Mouse (Mus musculus) embryonic facial prominence, embryonic 14.5 days (tissue): Measurements from ENCODE around the gene Nfatc4. TPM values are rescaled to one million over a fixed set of nuclear protein-coding genes. Genes with fewer than 3 reads are reported as not detected.

Source experiments
- ATAC-seq: fragments of 200-750 bp; cut with Nextera tagmentation; 2 replicates; pipeline ENCODE4 v1.8.0; 2017; ENCODE audit warnings: low read depth, moderate number of reproducible peaks, moderate TSS enrichment
- DNase-seq: peaks from one replicate; pipeline ENCODE4 v3.0.0-alpha.2; 2015; ENCODE audit warnings: low spot score
- H3K27ac ChIP-seq: fragments of 300-500 bp; sonication (generic); replicated peaks from 2 replicates; pipeline ENCODE4 v1.5.1; 2014; ENCODE audit warnings: low read depth, mild to moderate bottlenecking, low read length, moderate library complexity
- H3K27me3 ChIP-seq: fragments of 300-500 bp; sonication (generic); replicated peaks from 2 replicates; pipeline ENCODE4 v1.6.1; 2014; ENCODE audit warnings: low read length; ENCODE audit not compliant: control insufficient read depth, insufficient read depth
- H3K36me3 ChIP-seq: fragments of 300-500 bp; sonication (generic); 2 replicates; pipeline ENCODE4 v1.6.1; 2014; ENCODE audit warnings: low read length, mixed read lengths; ENCODE audit not compliant: control insufficient read depth, insufficient read depth
- H3K4me1 ChIP-seq: fragments of 300-500 bp; sonication (generic); 2 replicates; pipeline ENCODE4 v1.6.1; 2014; ENCODE audit warnings: antibody characterized with exemption, low read length; ENCODE audit not compliant: control insufficient read depth, insufficient read depth
- H3K4me2 ChIP-seq: fragments of 300-500 bp; sonication (generic); 2 replicates; pipeline ENCODE4 v1.6.1; 2014; ENCODE audit warnings: low read depth, mild to moderate bottlenecking, low read length, moderate library complexity, mixed read lengths
- H3K4me3 ChIP-seq: fragments of 300-500 bp; sonication (generic); 2 replicates; pipeline ENCODE4 v1.5.1; 2014; ENCODE audit warnings: low read depth, mild to moderate bottlenecking, low read length
- H3K9ac ChIP-seq: fragments of 300-500 bp; sonication (generic); 2 replicates; pipeline ENCODE4 v1.6.1; 2014; ENCODE audit warnings: low read depth, mild to moderate bottlenecking, low read length, moderate library complexity, mixed read lengths
- H3K9me3 ChIP-seq: fragments of 300-500 bp; sonication (generic); 2 replicates; pipeline ENCODE4 v1.6.1; 2016; ENCODE audit warnings: low read length; ENCODE audit not compliant: control insufficient read depth
- WGBS: fragments of 180-500 bp; shearing (Covaris S2); extraction: QIAGEN DNeasy Blood & Tissue Kit; methylation state at CpG from one replicate; pipeline ENCODE4 v1.1.7; 2014; 5-methylcytosine and 5-hydroxymethylcytosine counted together
- polyA plus RNA-seq: library from polyadenylated mRNA; unstranded; fragments of >200 nt; fragmentation: Nextera tagmentation; extraction: Ambion mirVana; gene quantifications from 2 replicates; pipeline ENCODE4 v1.2.1, GENCODE M21; 2014

The Nfatc4 gene
- polyA plus RNA-seq, 1 experiment from 2014 or later: 56.5 TPM

GRCm38 (mm10) chr14:55880982-55881381, 58.0 kb downstream of the Nfatc4 start:
- Histone ChIP-seq H3K4me3 (no peak overlapping the region), H3K4me1 (peaks cover 17% of the 10 kb centered on the region; the same call in 1 of the 2 replicates), H3K4me2 (no peak overlapping the region), H3K27ac (no peak overlapping the region), H3K9ac (no peak overlapping the region), H3K36me3 (no peaks in the 10 kb centered on the region), H3K9me3 (no peaks in the 10 kb centered on the region), H3K27me3 (no peaks in the 10 kb centered on the region)
- 73% methylated on average over 8 of the region's 8 CpGs for WGBS
- ATAC-seq: no peak
- DNase-seq: no peak

- Histone ChIP-seq H3K4me2 (no peak overlapping the region), H3K9me3 (no peaks in the 10 kb centered on the region), H3K9ac (no peak overlapping the region), H3K27ac (no peak overlapping the region), H3K4me3 (no peak overlapping the region), H3K36me3 (peaks cover 9% of the 10 kb centered on the region), H3K4me1 (peaks cover 19% of the 10 kb centered on the region; the same call in 1 of the 2 replicates), H3K27me3 (no peaks in the 10 kb centered on the region)
- ATAC-seq (no peak), DNase-seq (no peak)
- 44% methylated on average over 6 of the region's 6 CpGs for WGBS
Observed at GRCm38 (mm10) chr14:55882171-55882641, 59.3 kb downstream of the Nfatc4 start.

- no peak overlapping the region for H3K4me2 ChIP-seq
- H3K9ac ChIP-seq: no peak overlapping the region
- H3K27me3 ChIP-seq: no peaks in the 10 kb centered on the region
- ATAC-seq (no peak), DNase-seq (no peak)
- peaks cover 19% of the 10 kb centered on the region for H3K36me3 ChIP-seq
- no peaks in the 10 kb centered on the region for H3K9me3 ChIP-seq
- no peak overlapping the region for H3K4me3 ChIP-seq
- 94% methylated on average over 13 of the region's 13 CpGs for WGBS
- H3K4me1 ChIP-seq: peaks cover 11% of the 10 kb centered on the region; the same call in 1 of the 2 replicates
- H3K27ac ChIP-seq: no peak overlapping the region
Observed at GRCm38 (mm10) chr14:55883149-55883661, 60.3 kb downstream of the Nfatc4 start.

Other genes starting within 250 kb of the Nfatc4 start
- 36.5 and 46.9 TPM in 2 replicates for gene Fitm1, start 247.5 kb upstream of the Nfatc4 start, polyA plus RNA-seq
- gene Psme1, start 245.0 kb upstream of the Nfatc4 start, polyA plus RNA-seq: 119 and 123 TPM in 2 replicates
- gene Emc9, start 237.8 kb upstream of the Nfatc4 start, polyA plus RNA-seq: 9.9 and 12.6 TPM in 2 replicates
- gene Psme2, start 232.0 kb upstream of the Nfatc4 start, polyA plus RNA-seq: 249 TPM in 2 replicates
- 11.7 and 13.7 TPM in 2 replicates for gene Rnf31, start 231.4 kb upstream of the Nfatc4 start, polyA plus RNA-seq
- gene Irf9, start 219.6 kb upstream of the Nfatc4 start, polyA plus RNA-seq: 10.8 and 12.1 TPM in 2 replicates
- gene Rec8, start 205.1 kb upstream of the Nfatc4 start, polyA plus RNA-seq: 2.0 and 2.3 TPM in 2 replicates
- gene Ipo4, start 187.2 kb upstream of the Nfatc4 start, polyA plus RNA-seq: 127 and 134 TPM in 2 replicates
- 0.79 and 2.8 TPM in 2 replicates for gene Gm49378, start 185.2 kb upstream of the Nfatc4 start, polyA plus RNA-seq
- gene Tm9sf1, start 179.3 kb upstream of the Nfatc4 start, polyA plus RNA-seq: 106 and 108 TPM in 2 replicates
- 0.97 and 1.0 TPM in 2 replicates for gene Tssk4, start 173.0 kb upstream of the Nfatc4 start, polyA plus RNA-seq
- gene Mdp1, start 162.6 kb upstream of the Nfatc4 start, polyA plus RNA-seq: 42.6 and 48.3 TPM in 2 replicates
- gene Gmpr2, start 151.2 kb upstream of the Nfatc4 start, polyA plus RNA-seq: 49.6 and 54.8 TPM in 2 replicates
- gene Nedd8, start 151.0 kb upstream of the Nfatc4 start, polyA plus RNA-seq: 524 and 534 TPM in 2 replicates
- gene Tinf2, start 141.3 kb upstream of the Nfatc4 start, polyA plus RNA-seq: 32.2 and 36.2 TPM in 2 replicates
- gene Tgm1, start 109.2 kb upstream of the Nfatc4 start, polyA plus RNA-seq: 7.1 and 8.0 TPM in 2 replicates
- gene Rabggta, start 100.9 kb upstream of the Nfatc4 start, polyA plus RNA-seq: 20.7 and 20.9 TPM in 2 replicates
- gene Dhrs1, start 77.5 kb upstream of the Nfatc4 start, polyA plus RNA-seq: 76.5 and 83.8 TPM in 2 replicates
- gene Nop9, start 77.5 kb upstream of the Nfatc4 start, polyA plus RNA-seq: 32.6 and 36.9 TPM in 2 replicates
- 0.33 and 0.59 TPM in 2 replicates for gene Cideb, start 64.7 kb upstream of the Nfatc4 start, polyA plus RNA-seq
- gene Ltb4r2, start 61.7 kb upstream of the Nfatc4 start, polyA plus RNA-seq: 0.47 and 0.51 TPM in 2 replicates
- 0.24 and 0.56 TPM in 2 replicates for gene Ltb4r1, start 57.2 kb upstream of the Nfatc4 start, polyA plus RNA-seq
- 13.4 and 16.2 TPM in 2 replicates for gene Adcy4, start 39.0 kb upstream of the Nfatc4 start, polyA plus RNA-seq
- 32.0 and 35.3 TPM in 2 replicates for gene Ripk3, start 34.3 kb upstream of the Nfatc4 start, polyA plus RNA-seq
- 15.6 and 19.5 TPM in 2 replicates for gene Nynrin, start 30.9 kb downstream of the Nfatc4 start, polyA plus RNA-seq
- gene Cbln3, start 61.2 kb downstream of the Nfatc4 start, polyA plus RNA-seq: 0.25 and 0.50 TPM in 2 replicates
- gene Khnyn, start 61.8 kb downstream of the Nfatc4 start, polyA plus RNA-seq: 9.1 and 9.7 TPM in 2 replicates
- gene Sdr39u1, start 77.1 kb downstream of the Nfatc4 start, polyA plus RNA-seq: 56.9 and 71.5 TPM in 2 replicates
- gene Cma1, start 121.5 kb downstream of the Nfatc4 start, polyA plus RNA-seq: 129 and 233 TPM in 2 replicates
- gene Cma2, start 127.8 kb downstream of the Nfatc4 start, polyA plus RNA-seq: 0.21 TPM in 1 of 2 replicates, not detected in the other
- 0.34 and 0.39 TPM in 2 replicates for gene Mcpt1, start 194.8 kb downstream of the Nfatc4 start, polyA plus RNA-seq
- not detected in 2 replicates for gene Mcpt9, start 207.4 kb downstream of the Nfatc4 start, polyA plus RNA-seq
- 0.92 and 1.1 TPM in 2 replicates for gene Mcpt2, start 218.9 kb downstream of the Nfatc4 start, polyA plus RNA-seq
- gene Mcpt4, start 239.2 kb downstream of the Nfatc4 start, polyA plus RNA-seq: 2.8 and 6.5 TPM in 2 replicates